Mouse (Mus musculus) stomach, adult 2 months (tissue): ENCODE data around the gene Mcm3ap. TPM values are rescaled to one million over a fixed set of nuclear protein-coding genes. Genes with fewer than 3 reads are reported as not detected.

Experiments used
- polyA plus RNA-seq: library from polyadenylated mRNA; depleted of rRNA; stranded (reverse); fragments of >200 nt; gene quantifications from 2 replicates; pipeline ENCODE4 v1.2.3, GENCODE M21; 2012; rRNA removed

The Mcm3ap gene
- 4.0 and 5.2 TPM in 2 replicates for polyA plus RNA-seq

DNA sequence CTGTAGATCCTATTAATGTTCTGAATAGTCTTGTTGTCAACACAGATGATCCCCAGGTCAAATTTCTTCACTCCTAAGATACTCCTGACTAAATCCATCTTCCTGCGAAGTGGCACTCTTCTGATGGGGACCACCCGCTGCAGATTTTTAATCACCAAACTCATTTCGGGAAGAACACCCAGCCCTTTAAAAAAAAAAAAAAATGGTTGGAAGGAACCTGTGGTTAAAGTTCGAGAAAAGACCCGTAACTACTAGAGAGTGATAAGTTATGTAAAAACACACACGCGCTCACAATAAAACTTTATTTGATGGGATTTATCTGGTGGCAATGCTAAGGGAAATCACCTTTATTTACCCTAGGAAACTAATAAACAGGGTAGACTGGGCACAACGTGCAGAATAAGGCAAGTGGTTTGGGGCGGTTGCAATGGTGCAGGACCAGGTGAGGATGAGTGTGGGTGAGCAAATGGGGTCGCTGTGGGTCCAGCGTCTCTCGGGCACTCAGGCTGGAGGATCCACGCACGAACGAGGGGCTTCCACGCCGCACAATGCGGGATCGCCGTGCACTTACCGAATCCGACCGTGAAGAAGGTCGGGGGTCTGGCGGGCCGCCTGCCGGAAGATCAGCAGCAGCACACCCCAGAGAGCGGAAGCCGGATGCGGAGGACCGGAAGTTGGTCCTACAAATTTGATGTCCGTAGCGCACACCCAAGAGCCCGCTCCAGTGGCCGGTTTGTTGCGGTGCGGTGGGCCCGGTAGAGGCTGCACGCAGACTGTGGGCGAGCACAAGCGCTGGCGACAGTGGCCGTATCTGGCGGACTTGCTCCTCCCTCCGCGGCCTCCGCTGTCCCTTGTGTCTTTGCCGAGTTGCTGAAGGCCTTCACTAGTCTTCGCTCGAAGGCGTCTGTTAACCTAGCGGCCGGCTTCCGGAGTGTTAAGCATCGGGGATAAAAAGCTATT lies at the start of gene Mcm3ap, which contains the start of gene Ybey:
TSS of gene Mcm3ap (plus strand) at position 725 of the 960 bp plus-strand sequence.
TSS of gene Ybey (minus strand) at position 912 of the 960 bp plus-strand sequence.

DNA sequence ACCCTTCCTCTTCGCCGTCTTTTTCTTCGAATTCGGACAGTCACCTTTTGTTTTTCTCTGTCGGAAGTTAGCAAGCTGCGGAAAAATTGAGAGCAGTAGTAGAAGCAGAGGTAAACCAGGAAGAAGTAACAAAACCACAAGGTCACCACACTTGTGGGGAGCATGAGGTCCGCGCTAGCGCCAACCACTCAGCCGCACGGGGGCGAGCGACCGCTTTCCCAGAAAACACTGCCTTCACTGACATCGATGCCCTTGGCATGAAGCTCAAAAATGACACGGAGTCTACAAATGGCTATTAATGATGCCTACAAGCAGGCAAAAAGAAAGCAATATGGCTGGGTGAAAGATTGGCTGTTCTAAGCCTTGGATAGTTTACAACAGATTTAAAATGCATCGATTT lies 28.4 kb upstream of the Mcm3ap start, which contains the start of gene AC141477.1:
TSS of gene AC141477.1 (minus strand) at position 164 of the 400 bp plus-strand sequence.

DNA sequence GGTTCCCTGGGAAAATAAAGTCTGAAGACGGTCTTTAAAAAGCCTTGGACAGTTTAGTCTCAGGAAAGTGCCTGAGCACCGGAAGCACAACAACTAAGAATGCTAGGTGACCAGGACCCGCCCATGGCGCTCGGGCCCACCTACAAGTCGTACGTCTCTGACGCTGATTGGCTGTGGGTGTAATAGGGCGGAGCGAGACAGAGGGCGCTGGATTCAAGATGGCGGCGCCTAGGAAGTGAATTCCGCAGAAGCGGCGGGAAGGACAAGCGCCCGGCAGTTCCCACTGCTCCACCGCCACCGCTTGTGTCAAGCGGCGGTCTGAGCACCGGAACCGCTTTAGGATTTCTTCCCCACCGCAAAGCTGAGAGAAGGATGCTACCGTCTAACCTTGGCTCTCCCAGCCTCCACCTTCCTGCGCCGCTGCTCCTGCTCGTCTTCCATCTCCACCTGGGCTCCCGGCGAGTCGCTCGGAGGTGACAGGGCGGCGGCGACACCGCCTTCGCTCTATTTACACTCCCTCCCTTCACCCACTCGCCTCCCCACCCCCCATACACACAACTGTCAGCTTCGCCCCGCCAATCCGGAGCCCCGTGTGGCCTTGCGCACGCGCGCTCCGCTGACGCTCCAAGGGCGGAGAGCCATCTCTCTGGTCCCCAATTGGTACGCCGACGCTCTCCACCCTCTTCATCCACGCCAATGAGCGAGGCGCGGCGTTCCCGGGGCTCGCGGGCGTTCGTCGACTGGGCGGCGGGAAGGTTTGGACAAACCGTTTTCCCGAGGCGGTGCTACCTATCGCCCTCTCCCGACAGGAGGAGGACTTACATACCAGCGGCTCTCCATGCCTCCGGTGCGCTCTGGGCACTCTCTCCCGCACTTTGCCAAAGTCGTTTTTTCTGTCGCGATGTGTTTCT lies 26.3 kb upstream of the Mcm3ap start, which contains the start of gene Pcnt:
TSS of gene Pcnt (minus strand) at position 609 of the 911 bp plus-strand sequence.

DNA sequence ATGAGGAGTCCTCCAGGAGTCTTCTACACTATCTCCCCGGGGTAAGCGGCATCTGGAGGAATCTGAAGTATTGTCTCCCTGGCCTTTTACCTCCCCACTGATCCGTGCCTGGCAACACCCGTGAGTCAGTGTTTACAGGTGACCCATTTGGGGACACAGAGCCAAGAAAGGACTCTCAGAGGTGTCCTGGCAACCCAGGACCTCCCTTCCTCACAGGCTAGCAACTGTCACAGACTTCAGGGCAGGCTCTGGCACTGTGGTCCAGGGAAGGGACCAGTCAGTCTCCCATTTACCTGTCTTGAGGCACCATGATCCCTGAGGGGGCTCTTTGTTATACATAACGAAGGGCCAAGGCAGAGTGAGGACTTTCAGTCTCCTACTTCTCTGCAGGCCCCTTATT lies 19.9 kb upstream of the Mcm3ap start, which contains the start of gene 2610028H24Rik:
TSS of gene 2610028H24Rik (plus strand) at position 231 of the 400 bp plus-strand sequence.

DNA sequence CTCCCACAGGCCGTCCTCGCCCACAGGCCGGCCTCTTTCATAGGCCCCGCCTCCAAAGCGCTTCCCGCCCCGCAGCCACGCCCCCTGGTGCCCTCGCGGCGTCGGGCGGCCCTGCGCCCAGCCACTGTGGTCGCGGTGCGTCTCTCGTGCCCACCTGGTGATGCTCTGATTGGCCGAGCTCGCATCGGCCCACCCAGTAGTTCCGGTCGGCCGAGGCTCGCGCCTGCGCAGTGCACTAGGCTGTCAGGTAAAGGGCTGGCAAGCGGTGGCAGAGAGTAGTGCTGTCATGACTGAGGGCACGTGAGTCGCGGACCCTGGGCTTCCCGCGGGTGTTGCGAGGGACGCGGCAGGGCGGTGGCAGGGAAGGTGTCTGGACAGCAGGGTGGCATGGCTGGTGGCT lies 62.6 kb downstream of the Mcm3ap start, which contains the start of gene Lss:
TSS of gene Lss (plus strand) at position 214 of the 400 bp plus-strand sequence.

DNA sequence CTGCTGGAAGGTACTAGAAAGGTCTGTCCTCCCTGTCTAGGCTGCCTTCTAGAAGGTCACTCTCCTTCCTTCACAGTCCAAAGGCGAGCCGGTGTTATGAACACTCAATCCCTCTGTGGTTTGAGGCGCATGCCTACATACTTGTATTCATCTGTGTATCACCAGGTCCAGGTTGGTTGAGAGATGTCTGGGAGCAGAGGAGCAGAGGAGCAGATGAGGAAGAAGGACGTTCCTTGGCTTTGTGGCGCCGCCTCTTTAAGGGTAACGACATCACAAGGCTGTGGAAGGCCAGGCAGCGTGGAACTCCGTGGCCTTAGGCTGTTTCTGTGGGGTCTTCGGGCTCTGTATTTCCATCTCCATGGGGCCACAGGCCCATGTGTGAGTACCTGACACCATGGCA lies 93.2 kb downstream of the Mcm3ap start, which contains the start of gene Spatc1l:
TSS of gene Spatc1l (plus strand) at position 301 of the 400 bp plus-strand sequence.

Other genes starting within 250 kb of the Mcm3ap start
- 11.8 and 15.6 TPM in 2 replicates for gene Prmt2, start 231.1 kb upstream of the Mcm3ap start, polyA plus RNA-seq
- gene S100b, start 215.1 kb upstream of the Mcm3ap start, polyA plus RNA-seq: 0.73 and 1.8 TPM in 2 replicates
- gene Dip2a, start 123.6 kb upstream of the Mcm3ap start, polyA plus RNA-seq: 6.3 and 13.0 TPM in 2 replicates
- not detected in 2 replicates for gene AC141477.1, start 28.5 kb upstream of the Mcm3ap start, polyA plus RNA-seq
- gene Pcnt, start 26.1 kb upstream of the Mcm3ap start, polyA plus RNA-seq: 3.5 TPM in 2 replicates
- 0.10 and 0.12 TPM in 2 replicates for gene 2610028H24Rik, start 19.8 kb upstream of the Mcm3ap start, polyA plus RNA-seq
- gene Ybey, start 187 bp downstream of the Mcm3ap start, polyA plus RNA-seq: 1.8 and 2.4 TPM in 2 replicates
- 25.2 and 26.0 TPM in 2 replicates for gene Lss, start 62.7 kb downstream of the Mcm3ap start, polyA plus RNA-seq
- 0.06 TPM in 1 of 2 replicates, not detected in the other for gene Spatc1l, start 93.3 kb downstream of the Mcm3ap start, polyA plus RNA-seq
- gene Ftcd, start 106.7 kb downstream of the Mcm3ap start, polyA plus RNA-seq: 0.54 TPM in 1 of 2 replicates, not detected in the other
- 105 and 117 TPM in 2 replicates for gene Col6a2, start 154.7 kb downstream of the Mcm3ap start, polyA plus RNA-seq